8 mouse cellular contexts compared by ENCODE assay signal in genomic region chr11:69235285-69236060, GRCm38 (mm10). TPM values are rescaled to one million over a fixed set of nuclear protein-coding genes. Genes with fewer than 3 reads are reported as not detected.
A peak's percentile ranks its signal among the peaks of the same experiment; 100 is the strongest.
DNase-seq lines count a peak whose midpoint lies in the region; ATAC-seq and TF ChIP-seq lines count a peak whose summit lies in the region.

No protein-coding gene starts in this region.

- under 1% methylated on average over 33 of the region's 33 CpGs for WGBS in forebrain, embryonic 10.5 days
- 2% methylated on average over 33 of the region's 33 CpGs for WGBS in heart, postnatal 0 days
- WGBS in liver, embryonic 14.5 days (ENCODE audit: insufficient replicate concordance): 3% methylated on average over 33 of the region's 33 CpGs
- 1% methylated on average over 33 of the region's 33 CpGs for WGBS in stomach, embryonic 15.5 days

- no peaks in the 10 kb centered on the region for H3K36me3 ChIP-seq in forebrain, embryonic 10.5 days (replicated peaks)
- no peaks in the 10 kb centered on the region for H3K36me3 ChIP-seq in heart, postnatal 0 days (replicated peaks; ENCODE audit: control insufficient read depth, insufficient read depth, low read length)
- H3K36me3 ChIP-seq in liver, embryonic 14.5 days (replicated peaks; ENCODE audit: control insufficient read depth, insufficient read depth, low read depth): no peaks in the 10 kb centered on the region
- H3K36me3 ChIP-seq in stomach, embryonic 15.5 days: no peaks in the 10 kb centered on the region

- TF ChIP-seq CTCF in heart, postnatal 0 days (IDR thresholded peaks at IDR 0.05; ENCODE audit: low read depth): peak; percentile 40
- TF ChIP-seq CTCF in liver, embryonic 14.5 days (IDR thresholded peaks at IDR 0.05; ENCODE audit: low read depth): peak; percentile 47; the same call in 1 of the 2 replicates

- H3K4me3 ChIP-seq in forebrain, embryonic 10.5 days: peak overlapping the region; percentile 55
- peak overlapping the region; percentile 46 for H3K4me3 ChIP-seq in heart, postnatal 0 days (ENCODE audit: low read depth, low read length)
- H3K4me3 ChIP-seq in liver, embryonic 14.5 days (ENCODE audit: insufficient read depth in 1 of 2, low read depth in 2 of 2, low read length in 2 of 2): peak overlapping the region; percentile 3 to 39
- peak overlapping the region; percentile 48 for H3K4me3 ChIP-seq in stomach, embryonic 15.5 days (replicated peaks)

- ATAC-seq in CD4-positive, CD25-positive, alpha-beta regulatory T cell, adult 4 months: peak; percentile 96
- ATAC-seq in heart, postnatal 0 days (ENCODE audit: insufficient read depth, low read depth): peak; percentile 75
- ATAC-seq in liver, embryonic 14.5 days (ENCODE audit: insufficient read depth): peak; percentile 72; the same call in 1 of the 2 replicates
- ATAC-seq in stomach, embryonic 15.5 days (ENCODE audit: insufficient read depth, low FRiP score, low read depth): peak; percentile 83

- H3K4me2 ChIP-seq in heart, postnatal 0 days (ENCODE audit: low read depth, low read length): peak overlapping the region; percentile 78
- H3K4me2 ChIP-seq in liver, embryonic 14.5 days (ENCODE audit: low read depth): peak overlapping the region; percentile 55
- H3K4me2 ChIP-seq in stomach, embryonic 15.5 days: peak overlapping the region; percentile 94

- 0 out of 2 replicates have a peak overlapping the region, but pooled peaks have one; percentile 37 for H3K9ac ChIP-seq in heart, postnatal 0 days (replicated peaks; ENCODE audit: low read depth, low read length)
- no peak overlapping the region for H3K9ac ChIP-seq in liver, embryonic 14.5 days (replicated peaks)
- no peak overlapping the region for H3K9ac ChIP-seq in stomach, embryonic 15.5 days

- DNase-seq in c-Kit-negative CD71-positive TER-119-positive erythroid progenitor cells, embryonic 14.5 days (ENCODE audit: low read depth, low spot score): peak; percentile 53
- peak; percentile 78 for DNase-seq in forebrain, embryonic 10.5 days (ENCODE audit: extremely low spot score, low spot score)
- peak; percentile 34 for DNase-seq in heart, postnatal 0 days (ENCODE audit: low spot score)
- DNase-seq in kidney, postnatal 4 days: peak; percentile 79 to 87
- DNase-seq in liver, embryonic 14.5 days (ENCODE audit: low read depth in 3 of 3, low spot score in 3 of 3): peak; percentile 42 to 58 (median 45)
- peak; percentile 77 for DNase-seq in neural tube, embryonic 10.5 days (ENCODE audit: extremely low spot score, low spot score)

- H3K4me1 ChIP-seq in forebrain, embryonic 10.5 days: peaks cover 31% of the 10 kb centered on the region
- H3K4me1 ChIP-seq in heart, postnatal 0 days (ENCODE audit: control insufficient read depth, insufficient read depth): peaks cover 12% of the 10 kb centered on the region; the same call in 1 of the 2 replicates
- peaks cover 0 to 4% of the 10 kb centered on the region in 2 experiments; a peak in 2 of 4 replicates for H3K4me1 ChIP-seq in liver, embryonic 14.5 days (replicated peaks; ENCODE audit: control insufficient read depth in 2 of 2, insufficient read depth in 2 of 2, low read length in 1 of 2)
- H3K4me1 ChIP-seq in stomach, embryonic 15.5 days: peaks cover 18% of the 10 kb centered on the region

- peak overlapping the region; percentile 65 for H3K27ac ChIP-seq in forebrain, embryonic 10.5 days
- H3K27ac ChIP-seq in heart, postnatal 0 days (ENCODE audit: low read depth): no peak overlapping the region
- H3K27ac ChIP-seq in liver, embryonic 14.5 days: no peak overlapping the region
- no peak overlapping the region for H3K27ac ChIP-seq in stomach, embryonic 15.5 days

- no peaks in the 10 kb centered on the region for H3K9me3 ChIP-seq in forebrain, embryonic 10.5 days
- no peaks in the 10 kb centered on the region for H3K9me3 ChIP-seq in heart, postnatal 0 days (replicated peaks; ENCODE audit: control insufficient read depth, low read length)
- H3K9me3 ChIP-seq in liver, embryonic 14.5 days (ENCODE audit: control insufficient read depth, low read length): no peaks in the 10 kb centered on the region
- no peaks in the 10 kb centered on the region for H3K9me3 ChIP-seq in stomach, embryonic 15.5 days

- peaks cover 69% of the 10 kb centered on the region for H3K27me3 ChIP-seq in forebrain, embryonic 10.5 days (ENCODE audit: poor library complexity, severe bottlenecking)
- peaks cover 42% of the 10 kb centered on the region for H3K27me3 ChIP-seq in heart, postnatal 0 days (ENCODE audit: control insufficient read depth, insufficient read depth, low read length)
- H3K27me3 ChIP-seq in liver, embryonic 14.5 days (ENCODE audit: control insufficient read depth, insufficient read depth, low read length): peaks cover 36% of the 10 kb centered on the region
- peaks cover 21% of the 10 kb centered on the region for H3K27me3 ChIP-seq in stomach, embryonic 15.5 days (replicated peaks)

- TF ChIP-seq EP300 in heart, postnatal 0 days (IDR thresholded peaks at IDR 0.05; ENCODE audit: low read depth): no peak
- no peak for TF ChIP-seq EP300 in liver, embryonic 14.5 days (IDR thresholded peaks at IDR 0.05; ENCODE audit: low read depth)

RNA-seq across cellular contexts. Expression of gene Gucy2e, which starts 1.4 kb away (rescaled TPM):
- polyA plus RNA-seq in CD4-positive, CD25-positive, alpha-beta regulatory T cell, adult 4 months (2017; shearing (Covaris generic)): under 1 TPM in 1 of 2 experiments, not detected in 1; 0.53 TPM
- 0.04 and 0.06 TPM in 2 replicates for polyA plus RNA-seq in forebrain, embryonic 10.5 days (2016; fragmentation: Nextera tagmentation; extraction: Ambion mirVana)
- total RNA-seq in heart, postnatal 0 days (2014; rRNA removed; ENCODE audit: low replicate concordance): 0.27 TPM in 1 of 2 replicates, not detected in the other
- 0.07 and 0.15 TPM in 2 replicates for polyA plus RNA-seq in heart, postnatal 0 days (2015; fragmentation: Nextera tagmentation; extraction: Ambion mirVana)
- polyA plus RNA-seq in liver, embryonic 14.5 days (2012; rRNA removed): not detected in 2 replicates
- polyA plus RNA-seq in liver, embryonic 14.5 days (2014; fragmentation: Nextera tagmentation; extraction: Ambion mirVana): not detected in 2 replicates
- polyA plus RNA-seq in stomach, embryonic 15.5 days (2015; fragmentation: Nextera tagmentation; extraction: Ambion mirVana): 0.04 TPM in 1 of 2 replicates, not detected in the other

RNA-seq across cellular contexts. Expression of gene Alox8, which starts 37.8 kb away (rescaled TPM):
- polyA plus RNA-seq in CD4-positive, CD25-positive, alpha-beta regulatory T cell, adult 4 months (2017; shearing (Covaris generic)): 10 to 100 TPM; 10.6 to 15.5 TPM
- polyA plus RNA-seq in forebrain, embryonic 10.5 days (2016; fragmentation: Nextera tagmentation; extraction: Ambion mirVana): 0.10 TPM in 1 of 2 replicates, not detected in the other
- 3.0 and 3.7 TPM in 2 replicates for total RNA-seq in heart, postnatal 0 days (2014; rRNA removed; ENCODE audit: low replicate concordance)
- polyA plus RNA-seq in heart, postnatal 0 days (2015; fragmentation: Nextera tagmentation; extraction: Ambion mirVana): 0.86 and 2.5 TPM in 2 replicates
- 0.01 and 0.03 TPM in 2 replicates for polyA plus RNA-seq in liver, embryonic 14.5 days (2012; rRNA removed)
- not detected in 2 replicates for polyA plus RNA-seq in liver, embryonic 14.5 days (2014; fragmentation: Nextera tagmentation; extraction: Ambion mirVana)
- polyA plus RNA-seq in stomach, embryonic 15.5 days (2015; fragmentation: Nextera tagmentation; extraction: Ambion mirVana): 0.28 and 0.31 TPM in 2 replicates
